Mouse (Mus musculus) C2C12 (cell line): ENCODE data around the gene Kcnab2. TPM values are rescaled to one million over a fixed set of nuclear protein-coding genes. Genes with fewer than 3 reads are reported as not detected.

Source experiments
- H3K27me3 ChIP-seq: one replicate; pipeline ENCODE4 v1.6.1; 2011; ENCODE audit not compliant: control insufficient read depth, insufficient read depth, insufficient read length
- H3K36me3 ChIP-seq: one replicate; pipeline ENCODE4 v1.6.1; 2011; ENCODE audit not compliant: control insufficient read depth, insufficient read depth
- H3K4me3 ChIP-seq: one replicate; pipeline ENCODE4 v1.5.1; 2011; ENCODE audit warnings: mild to moderate bottlenecking, control low read depth; ENCODE audit not compliant: poor library complexity, insufficient read depth, severe bottlenecking
- H3K79me2 ChIP-seq: one replicate; pipeline ENCODE4 v1.6.1; 2011; ENCODE audit not compliant: control insufficient read depth, insufficient read depth
- H3K79me3 ChIP-seq: one replicate; pipeline ENCODE4 v1.6.1; 2011; ENCODE audit warnings: low read depth, control low read depth
- H3ac ChIP-seq: one replicate; pipeline ENCODE3; 2011; ENCODE audit warnings: low read depth; ENCODE audit not compliant: control insufficient read depth, insufficient read length
- CEBPB ChIP-seq: IDR thresholded peaks from one replicate; pipeline ENCODE4 v1.6.1; 2011; ENCODE audit warnings: low read depth, mild to moderate bottlenecking, control low read depth, moderate library complexity
- CTCF ChIP-seq: IDR thresholded peaks from one replicate; pipeline ENCODE4 v1.5.1; 2011; ENCODE audit not compliant: control insufficient read depth, insufficient read depth, insufficient read length
- FOSL1 ChIP-seq: IDR thresholded peaks from one replicate; pipeline ENCODE4 v1.8.0; 2011; ENCODE audit warnings: mild to moderate bottlenecking, low read length; ENCODE audit not compliant: poor library complexity, insufficient read depth, severe bottlenecking
- MAX ChIP-seq: IDR thresholded peaks from one replicate; pipeline ENCODE4 v1.6.1; 2011; ENCODE audit warnings: mild to moderate bottlenecking, control low read depth
- MYOD1 ChIP-seq: IDR thresholded peaks from one replicate; pipeline ENCODE4 v1.6.1; 2011; ENCODE audit warnings: low read depth; ENCODE audit not compliant: control insufficient read depth, insufficient read length
- MYOG ChIP-seq: IDR thresholded peaks from one replicate; pipeline ENCODE4 v1.6.1; 2011; ENCODE audit not compliant: control insufficient read depth, insufficient read length; ENCODE audit errors: extremely low read depth
- USF1 ChIP-seq: IDR thresholded peaks from one replicate; pipeline ENCODE4 v1.6.1; 2011; ENCODE audit warnings: low read depth, mild to moderate bottlenecking, control low read depth, moderate library complexity
- polyA plus RNA-seq: library from polyadenylated mRNA; unstranded; fragments of >200 nt; fragmentation: generic; extraction: Trizol; gene quantifications from one replicate; pipeline ENCODE4 v1.2.1, GENCODE M21; 2012; ENCODE audit warnings: missing spikeins

Kcnab2 gene
- polyA plus RNA-seq, 1 experiment = 8.5 TPM

- Histone ChIP-seq H3K79me2 (no peaks in the 10 kb centered on the region), H3K36me3 (no peaks in the 10 kb centered on the region), H3K4me3 (no peak overlapping the region), H3ac (no peak overlapping the region), H3K27me3 (peaks cover 84% of the 10 kb centered on the region), H3K79me3 (no peaks in the 10 kb centered on the region)
- TF ChIP-seq USF1 = no peak
- no peak for TF ChIP-seq MYOG
- TF ChIP-seq MAX = no peak
- TF ChIP-seq CEBPB = no peak
- no peak for TF ChIP-seq MYOD1
- no peak for TF ChIP-seq FOSL1
- no peak for TF ChIP-seq CTCF
Observed at GRCm38 (mm10) chr4:152392627-152393026, 85.0 kb downstream of the Kcnab2 start.

- peaks cover 87% of the 10 kb centered on the region for H3K27me3 ChIP-seq
- no peaks in the 10 kb centered on the region for H3K79me3 ChIP-seq
- H3K79me2 ChIP-seq = no peaks in the 10 kb centered on the region
- no peak overlapping the region for H3ac ChIP-seq
- no peaks in the 10 kb centered on the region for H3K36me3 ChIP-seq
- TF ChIP-seq USF1 = no peak
- TF ChIP-seq MYOG = no peak
- TF ChIP-seq MYOD1 = no peak
- TF ChIP-seq CEBPB = no peak
- no peak overlapping the region for H3K4me3 ChIP-seq
Observed at GRCm38 (mm10) chr4:152392192-152392591, 85.5 kb downstream of the Kcnab2 start.

- Histone ChIP-seq H3K36me3 (no peaks in the 10 kb centered on the region), H3K79me2 (no peaks in the 10 kb centered on the region), H3K27me3 (peaks cover 71% of the 10 kb centered on the region), H3ac (no peak overlapping the region), H3K79me3 (no peaks in the 10 kb centered on the region), H3K4me3 (no peak overlapping the region)
- no peak for TF ChIP-seq MYOD1
- TF ChIP-seq CEBPB = no peak
- TF ChIP-seq MAX = no peak
- TF ChIP-seq FOSL1 = no peak
- peak; percentile 64 for TF ChIP-seq CTCF
- TF ChIP-seq MYOG = no peak
Observed at GRCm38 (mm10) chr4:152385644-152386043, 92.0 kb downstream of the Kcnab2 start.

- no peak for TF ChIP-seq MYOD1
- TF ChIP-seq MYOG = no peak
- no peak for TF ChIP-seq CEBPB
- TF ChIP-seq USF1 = no peak
- TF ChIP-seq MAX = no peak
- no peak for TF ChIP-seq FOSL1
- no peak for TF ChIP-seq CTCF
- Histone ChIP-seq H3K79me2 (no peaks in the 10 kb centered on the region), H3K27me3 (peaks cover 46% of the 10 kb centered on the region), H3K79me3 (no peaks in the 10 kb centered on the region), H3K36me3 (no peaks in the 10 kb centered on the region), H3K4me3 (no peak overlapping the region), H3ac (no peak overlapping the region)
Observed at GRCm38 (mm10) chr4:152382528-152383252, 95.0 kb downstream of the Kcnab2 start.

- no peaks in the 10 kb centered on the region for H3K36me3 ChIP-seq
- no peak overlapping the region for H3ac ChIP-seq
- H3K79me3 ChIP-seq = no peaks in the 10 kb centered on the region
- no peaks in the 10 kb centered on the region for H3K27me3 ChIP-seq
- no peak overlapping the region for H3K4me3 ChIP-seq
- H3K79me2 ChIP-seq = no peaks in the 10 kb centered on the region
- no peak for TF ChIP-seq CTCF
Observed at GRCm38 (mm10) chr4:152365228-152365627, 112.4 kb downstream of the Kcnab2 start.

GRCm38 (mm10) chr4:152362180-152362579 lies 115.5 kb downstream of the Kcnab2 start:
- TF ChIP-seq MYOD1 (no peak), MAX (peak; percentile 30), USF1 (peak; percentile 19), FOSL1 (peak; percentile 37), CEBPB (no peak), CTCF (no peak), MYOG (no peak)
- Histone ChIP-seq H3K79me2 (no peaks in the 10 kb centered on the region), H3K4me3 (no peak overlapping the region), H3K27me3 (no peaks in the 10 kb centered on the region), H3K36me3 (no peaks in the 10 kb centered on the region), H3K79me3 (no peaks in the 10 kb centered on the region), H3ac (no peak overlapping the region)

GRCm38 (mm10) chr4:152360855-152361254 lies 116.8 kb downstream of the Kcnab2 start:
- TF ChIP-seq MAX (no peak), CTCF (no peak), FOSL1 (no peak), USF1 (no peak), MYOG (no peak), CEBPB (no peak), MYOD1 (no peak)
- Histone ChIP-seq H3K4me3 (no peak overlapping the region), H3ac (no peak overlapping the region), H3K79me2 (no peaks in the 10 kb centered on the region), H3K79me3 (no peaks in the 10 kb centered on the region), H3K36me3 (no peaks in the 10 kb centered on the region), H3K27me3 (no peaks in the 10 kb centered on the region)
